Mouse (Mus musculus): ENCODE measurements around the gene Rarb. TPM values are rescaled to one million over a fixed set of nuclear protein-coding genes. Genes with fewer than 3 reads are reported as not detected.

Gene Rarb
- polyA plus RNA-seq, 1 experiment, result 0.19 TPM

DNA sequence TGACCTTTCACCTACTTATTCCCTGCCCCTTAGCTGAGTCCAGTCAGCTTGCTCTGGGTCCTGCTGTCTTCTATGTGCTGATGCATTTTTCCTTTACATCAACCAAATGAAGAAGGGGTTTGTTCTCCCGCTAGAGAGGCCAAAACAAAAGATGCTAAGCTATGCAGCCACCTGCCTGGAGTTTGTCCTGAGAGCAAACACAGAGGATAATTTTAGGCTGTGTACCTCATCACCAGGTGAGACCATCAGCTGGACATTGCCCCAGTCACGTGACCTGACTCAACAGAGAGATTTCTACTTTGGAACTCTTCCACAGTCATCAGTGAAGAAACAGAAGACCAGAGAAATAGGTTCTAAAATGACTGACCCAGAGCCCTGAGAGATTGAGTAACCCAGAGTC lies 339.4 kb downstream of the Rarb start:
- no peaks in the 10 kb centered on the region for H3K27me3 ChIP-seq (ENCODE audit: control insufficient read depth, insufficient read depth, insufficient read length)
- no peak overlapping the region for H3K4me2 ChIP-seq (ENCODE audit: low read depth)
- no peaks in the 10 kb centered on the region for H3K36me3 ChIP-seq (ENCODE audit: control insufficient read depth, insufficient read depth)
- H3ac ChIP-seq (ENCODE audit: control insufficient read depth, insufficient read length), result no peak overlapping the region
- no peak for TF ChIP-seq TCF3 (IDR thresholded peaks at IDR 0.05; ENCODE audit: insufficient read length, low read depth)
- no peak for TF ChIP-seq POLR2A (IDR thresholded peaks at IDR 0.05; ENCODE audit: insufficient read length, low read depth)
- TF ChIP-seq POLR2AphosphoS2 (IDR thresholded peaks at IDR 0.05; ENCODE audit: insufficient read length, low read depth), result no peak
- no peak for TF ChIP-seq E2F4 (IDR thresholded peaks at IDR 0.05; ENCODE audit: insufficient read depth)
- no peak for TF ChIP-seq CEBPB (IDR thresholded peaks at IDR 0.05; ENCODE audit: insufficient read depth, poor library complexity, severe bottlenecking)
- no peak for TF ChIP-seq TCF12 (IDR thresholded peaks at IDR 0.05; ENCODE audit: insufficient read depth, poor library complexity, severe bottlenecking)
- TF ChIP-seq SRF (IDR thresholded peaks at IDR 0.05; ENCODE audit: control insufficient read depth, insufficient read length, low read depth), result no peak
- H3K79me2 ChIP-seq (ENCODE audit: control insufficient read depth, insufficient read depth), result no peaks in the 10 kb centered on the region
- no peak overlapping the region for H3K4me3 ChIP-seq

DNA sequence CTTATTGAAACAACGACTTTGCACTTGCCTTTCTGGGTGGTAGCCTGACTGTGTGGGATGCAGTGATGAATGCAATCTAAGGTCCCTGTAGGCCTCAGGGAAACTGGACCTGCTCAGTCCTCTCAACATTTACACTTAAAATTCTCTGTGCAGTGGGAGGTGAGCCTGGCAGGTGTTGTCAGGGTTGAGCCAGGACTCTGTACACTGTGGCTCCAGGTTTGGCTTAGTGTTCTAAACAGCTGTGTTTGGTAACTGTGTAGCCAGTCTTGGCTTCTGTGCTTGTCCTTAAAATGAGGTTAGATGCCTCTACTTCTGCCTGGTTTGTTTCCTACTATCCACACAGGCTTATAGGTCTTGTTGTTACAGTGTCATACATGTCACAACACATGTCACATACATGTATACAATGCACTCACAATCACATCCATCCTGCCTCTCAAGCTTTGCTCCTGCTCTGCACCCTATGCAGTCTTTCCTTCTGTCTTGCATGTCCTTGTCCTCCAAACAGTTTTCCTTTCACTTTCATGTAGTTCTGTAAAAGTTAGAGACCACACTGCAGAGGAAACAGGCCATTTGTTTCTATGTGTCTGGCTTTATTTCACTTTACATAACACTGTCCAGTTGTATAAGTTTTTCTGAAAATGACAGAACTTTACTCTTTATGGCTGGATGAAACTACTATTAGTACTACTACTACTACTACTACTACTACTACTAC lies 340.2 kb downstream of the Rarb start:
- no peak overlapping the region for H3ac ChIP-seq (ENCODE audit: control insufficient read depth, insufficient read length)
- no peak overlapping the region for H3K4me2 ChIP-seq (ENCODE audit: low read depth)
- H3K4me3 ChIP-seq, result no peak overlapping the region
- TF ChIP-seq MYOD1 (IDR thresholded peaks at IDR 0.05; ENCODE audit: control insufficient read depth in 1 of 3, insufficient read length in 2 of 3, low read depth in 2 of 3) (no peak), USF1 (IDR thresholded peaks at IDR 0.05; ENCODE audit: low read depth) (no peak), POLR2AphosphoS2 (IDR thresholded peaks at IDR 0.05; ENCODE audit: insufficient read length, low read depth) (no peak), MYOG (IDR thresholded peaks at IDR 0.05; ENCODE audit: control insufficient read depth in 1 of 3, insufficient read depth in 1 of 3, insufficient read length in 2 of 3, low read depth in 2 of 3) (no peak)
- H3K79me2 ChIP-seq (ENCODE audit: control insufficient read depth, insufficient read depth), result no peaks in the 10 kb centered on the region
- H3K27me3 ChIP-seq (ENCODE audit: control insufficient read depth, insufficient read depth, insufficient read length), result no peaks in the 10 kb centered on the region
- H3K36me3 ChIP-seq (ENCODE audit: control insufficient read depth, insufficient read depth), result no peaks in the 10 kb centered on the region

DNA sequence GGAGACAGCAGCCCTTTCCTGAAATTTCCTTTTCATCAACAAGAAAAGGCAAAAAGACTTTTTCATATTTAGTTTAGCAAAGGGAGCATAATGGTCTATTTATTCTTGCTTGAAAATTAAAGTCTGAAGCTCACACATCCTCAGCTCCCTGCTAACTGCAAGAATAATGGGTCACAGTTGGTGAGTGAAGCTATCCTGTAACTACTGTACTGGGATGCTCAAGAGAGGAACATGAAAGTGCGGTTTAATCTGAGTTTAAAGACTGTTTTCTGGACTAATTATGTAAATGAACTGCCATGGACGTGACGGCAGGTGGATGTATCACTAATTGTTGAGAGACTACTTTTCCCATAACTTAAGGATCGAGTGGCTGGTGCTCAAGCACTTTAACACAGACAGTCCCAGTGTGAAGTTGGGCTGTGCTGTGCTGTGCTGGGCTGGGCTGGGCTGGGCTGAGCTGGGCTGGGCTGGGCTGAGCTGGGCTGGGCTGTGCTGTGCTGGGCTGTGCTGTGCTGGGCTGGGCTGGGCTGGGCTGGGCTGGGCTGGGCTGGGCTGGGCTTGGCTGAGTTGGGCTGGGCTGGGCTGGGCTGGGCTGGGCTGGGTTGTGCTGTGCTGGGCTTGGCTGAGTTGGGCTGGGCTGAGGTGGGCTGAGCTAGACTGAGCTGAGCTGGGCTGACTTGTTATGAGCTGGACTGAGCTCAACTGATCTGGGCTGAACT lies 370.5 kb downstream of the Rarb start:
- no peak for TF ChIP-seq REST (IDR thresholded peaks at IDR 0.05; ENCODE audit: insufficient read depth, insufficient read length)
- no peak for TF ChIP-seq MYOG (IDR thresholded peaks at IDR 0.05; ENCODE audit: control insufficient read depth in 1 of 3, insufficient read depth in 1 of 3, insufficient read length in 2 of 3, low read depth in 2 of 3)
- no peak for TF ChIP-seq MYOD1 (IDR thresholded peaks at IDR 0.05; ENCODE audit: control insufficient read depth in 1 of 3, insufficient read length in 2 of 3, low read depth in 2 of 3)
- no peak for TF ChIP-seq SRF (IDR thresholded peaks at IDR 0.05; ENCODE audit: control insufficient read depth, insufficient read length, low read depth)
- TF ChIP-seq USF1 (IDR thresholded peaks at IDR 0.05; ENCODE audit: low read depth), result no peak
- no peak for TF ChIP-seq MAX (IDR thresholded peaks at IDR 0.05; ENCODE audit: low read depth)
- no peak for TF ChIP-seq TCF3 (IDR thresholded peaks at IDR 0.05; ENCODE audit: insufficient read length, low read depth)
- no peak overlapping the region for H3K4me3 ChIP-seq
- H3K27me3 ChIP-seq (ENCODE audit: control insufficient read depth, insufficient read depth, insufficient read length), result no peaks in the 10 kb centered on the region
- no peak overlapping the region for H3K4me2 ChIP-seq (ENCODE audit: low read depth)
- no peaks in the 10 kb centered on the region for H3K36me3 ChIP-seq (ENCODE audit: control insufficient read depth, insufficient read depth)
- H3ac ChIP-seq (ENCODE audit: control insufficient read depth, insufficient read length), result no peak overlapping the region
- no peaks in the 10 kb centered on the region for H3K79me2 ChIP-seq (ENCODE audit: control insufficient read depth, insufficient read depth)

DNA sequence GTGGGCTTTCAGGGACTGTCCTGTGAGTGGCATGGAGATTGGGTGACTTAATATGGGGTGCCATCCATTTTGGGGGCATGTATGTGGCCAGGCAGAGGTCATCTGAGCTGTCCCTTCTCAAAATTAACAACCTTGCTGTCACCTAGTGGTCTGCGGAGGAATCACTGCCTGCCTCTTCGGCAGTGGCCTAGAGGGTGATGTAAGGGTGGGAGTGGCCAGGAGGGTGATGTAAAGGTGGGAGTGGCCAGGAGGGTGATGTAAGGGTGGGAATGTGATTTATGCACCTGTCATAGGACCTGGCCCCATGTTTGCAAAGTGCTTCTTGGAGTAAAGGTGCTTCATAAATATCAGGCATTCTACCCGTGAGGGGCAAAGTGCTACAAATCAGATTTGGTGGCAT lies 371.4 kb downstream of the Rarb start:
- Histone ChIP-seq H3ac (ENCODE audit: control insufficient read depth, insufficient read length) (no peak overlapping the region), H3K36me3 (ENCODE audit: control insufficient read depth, insufficient read depth) (no peaks in the 10 kb centered on the region), H3K27me3 (ENCODE audit: control insufficient read depth, insufficient read depth, insufficient read length) (no peaks in the 10 kb centered on the region), H3K79me2 (ENCODE audit: control insufficient read depth, insufficient read depth) (no peaks in the 10 kb centered on the region), H3K4me3 (no peak overlapping the region), H3K4me2 (ENCODE audit: low read depth) (no peak overlapping the region)
- no peak for TF ChIP-seq TCF12 (IDR thresholded peaks at IDR 0.05; ENCODE audit: insufficient read depth, poor library complexity, severe bottlenecking)
- TF ChIP-seq TCF3 (IDR thresholded peaks at IDR 0.05; ENCODE audit: insufficient read length, low read depth), result no peak
- no peak for TF ChIP-seq MAX (IDR thresholded peaks at IDR 0.05; ENCODE audit: low read depth)
- no peak for TF ChIP-seq MYOD1 (IDR thresholded peaks at IDR 0.05; ENCODE audit: control insufficient read depth in 1 of 3, insufficient read length in 2 of 3, low read depth in 2 of 3)
- no peak for TF ChIP-seq SRF (IDR thresholded peaks at IDR 0.05; ENCODE audit: control insufficient read depth, insufficient read length, low read depth)
- no peak for TF ChIP-seq REST (IDR thresholded peaks at IDR 0.05; ENCODE audit: insufficient read depth, insufficient read length)
- TF ChIP-seq POLR2AphosphoS2 (IDR thresholded peaks at IDR 0.05; ENCODE audit: insufficient read length, low read depth), result no peak
- no peak for TF ChIP-seq MYOG (IDR thresholded peaks at IDR 0.05; ENCODE audit: control insufficient read depth in 1 of 3, insufficient read depth in 1 of 3, insufficient read length in 2 of 3, low read depth in 2 of 3)
- TF ChIP-seq E2F4 (IDR thresholded peaks at IDR 0.05; ENCODE audit: insufficient read depth), result no peak
- TF ChIP-seq POLR2A (IDR thresholded peaks at IDR 0.05; ENCODE audit: insufficient read length, low read depth), result no peak
- TF ChIP-seq CEBPB (IDR thresholded peaks at IDR 0.05; ENCODE audit: insufficient read depth, poor library complexity, severe bottlenecking), result no peak
- TF ChIP-seq USF1 (IDR thresholded peaks at IDR 0.05; ENCODE audit: low read depth), result no peak

DNA sequence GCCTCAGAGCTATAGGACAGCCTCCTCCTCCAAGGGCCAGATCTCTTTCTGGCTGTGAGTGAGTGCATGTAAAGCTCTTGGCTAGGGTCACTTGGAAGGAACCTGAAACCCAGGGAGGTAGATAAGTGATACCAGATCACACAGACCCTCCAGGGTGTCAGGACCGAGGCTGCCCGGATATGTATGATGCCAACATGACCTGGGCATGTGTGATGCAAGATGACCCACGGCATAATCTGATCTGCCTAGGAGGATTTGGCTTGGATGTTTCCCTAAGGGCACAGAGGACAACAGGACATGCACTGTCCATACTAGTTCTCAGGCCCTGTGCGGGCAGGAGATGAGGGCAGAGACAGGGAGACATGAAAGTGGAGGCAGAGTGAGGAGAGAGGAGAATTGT lies 374.1 kb downstream of the Rarb start:
- H3K27me3 ChIP-seq (ENCODE audit: control insufficient read depth, insufficient read depth, insufficient read length), result no peaks in the 10 kb centered on the region
- no peak overlapping the region for H3ac ChIP-seq (ENCODE audit: control insufficient read depth, insufficient read length)
- no peaks in the 10 kb centered on the region for H3K79me2 ChIP-seq (ENCODE audit: control insufficient read depth, insufficient read depth)
- no peak for TF ChIP-seq TCF12 (IDR thresholded peaks at IDR 0.05; ENCODE audit: insufficient read depth, poor library complexity, severe bottlenecking)
- no peak for TF ChIP-seq SRF (IDR thresholded peaks at IDR 0.05; ENCODE audit: control insufficient read depth, insufficient read length, low read depth)
- TF ChIP-seq USF1 (IDR thresholded peaks at IDR 0.05; ENCODE audit: low read depth), result no peak
- no peak for TF ChIP-seq E2F4 (IDR thresholded peaks at IDR 0.05; ENCODE audit: insufficient read depth)
- TF ChIP-seq TCF3 (IDR thresholded peaks at IDR 0.05; ENCODE audit: insufficient read length, low read depth), result no peak
- TF ChIP-seq MYOG (IDR thresholded peaks at IDR 0.05; ENCODE audit: control insufficient read depth in 1 of 3, insufficient read depth in 1 of 3, insufficient read length in 2 of 3, low read depth in 2 of 3), result no peak
- no peak for TF ChIP-seq MYOD1 (IDR thresholded peaks at IDR 0.05; ENCODE audit: control insufficient read depth in 1 of 3, insufficient read length in 2 of 3, low read depth in 2 of 3)
- no peak for TF ChIP-seq POLR2AphosphoS2 (IDR thresholded peaks at IDR 0.05; ENCODE audit: insufficient read length, low read depth)
- no peak for TF ChIP-seq POLR2A (IDR thresholded peaks at IDR 0.05; ENCODE audit: insufficient read length, low read depth)
- TF ChIP-seq REST (IDR thresholded peaks at IDR 0.05; ENCODE audit: insufficient read depth, insufficient read length), result no peak
- TF ChIP-seq MAX (IDR thresholded peaks at IDR 0.05; ENCODE audit: low read depth), result no peak
- TF ChIP-seq CEBPB (IDR thresholded peaks at IDR 0.05; ENCODE audit: insufficient read depth, poor library complexity, severe bottlenecking), result no peak
- no peak overlapping the region for H3K4me3 ChIP-seq
- no peaks in the 10 kb centered on the region for H3K36me3 ChIP-seq (ENCODE audit: control insufficient read depth, insufficient read depth)
- no peak overlapping the region for H3K4me2 ChIP-seq (ENCODE audit: low read depth)
